In the genomic region with DNA sequence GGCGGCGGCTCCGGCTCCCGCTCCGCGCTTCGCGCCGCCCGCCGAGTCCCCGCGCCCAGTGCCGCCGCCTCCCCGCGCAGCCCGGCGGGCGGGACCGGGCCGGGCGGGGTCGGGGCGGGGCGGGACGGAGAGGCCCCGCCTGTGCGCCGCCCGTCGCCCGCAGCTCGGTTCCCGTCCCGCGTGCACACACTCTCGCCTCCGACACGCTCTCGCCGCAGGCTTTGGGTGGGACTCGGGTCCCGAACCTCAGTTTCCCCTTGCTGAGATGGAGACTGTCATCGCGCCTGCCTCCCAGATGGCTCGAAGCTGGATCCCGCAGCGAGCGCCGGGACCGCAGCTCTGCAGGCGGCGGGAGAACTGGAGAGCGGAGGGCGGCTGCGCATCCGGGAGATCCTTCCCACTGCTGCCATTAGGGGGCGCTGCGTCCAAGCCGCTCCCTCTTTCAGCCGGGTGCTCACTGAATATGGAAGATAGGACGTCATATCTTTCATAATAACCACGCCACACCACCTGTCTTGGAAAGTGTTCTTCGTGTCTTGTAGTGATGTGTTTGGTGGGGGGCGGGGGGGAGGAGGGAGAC, we compare ENCODE assay signal across 8 mouse cellular contexts. TPM values are rescaled to one million over a fixed set of nuclear protein-coding genes. Genes with fewer than 3 reads are reported as not detected.
DNase-seq lines count a peak whose midpoint lies in the region; ATAC-seq and TF ChIP-seq lines count a peak whose summit lies in the region.

A gene (minus strand): TSS at position 359 of the 580 bp plus-strand sequence.

- peaks cover 13% of the 10 kb centered on the region for H3K4me1 ChIP-seq in lung, embryonic 15.5 days
- H3K4me1 ChIP-seq in thymus, adult 2 months (replicated peaks; ENCODE audit: control insufficient read depth, insufficient read depth, low read length), result peaks cover 25% of the 10 kb centered on the region

- H3K36me3 ChIP-seq in lung, embryonic 15.5 days, result no peaks in the 10 kb centered on the region
- no peaks in the 10 kb centered on the region for H3K36me3 ChIP-seq in thymus, adult 2 months (ENCODE audit: control insufficient read depth, insufficient read depth, low read length)

- H3K27ac ChIP-seq in lung, embryonic 15.5 days, result no peak within 1 kb of the TSS
- H3K27ac ChIP-seq in thymus, adult 2 months (ENCODE audit: control insufficient read depth, insufficient read depth, low read length), result no peak within 1 kb of the TSS

- TF ChIP-seq CTCF in thymus, adult 2 months (IDR thresholded peaks at IDR 0.05; ENCODE audit: borderline replicate concordance, control insufficient read depth, extremely low read depth, insufficient read depth, low read length, poor library complexity), result peak; percentile 97

- peak within 1 kb of the TSS; percentile 98 for H3K4me2 ChIP-seq in lung, embryonic 15.5 days

- TF ChIP-seq POLR2A in thymus, adult 2 months (IDR thresholded peaks at IDR 0.05; ENCODE audit: control insufficient read depth, extremely low read depth, insufficient read depth, low read length, poor library complexity), result no peak

- under 1% methylated on average over 52 of the region's 66 CpGs for WGBS in lung, embryonic 15.5 days
- WGBS in thymus, adult 2 months, result 4% methylated on average over 65 of the region's 66 CpGs

- peak; percentile 81 for ATAC-seq in frontal cortex, adult (ENCODE audit: low TSS enrichment)
- peak; percentile 55 to 77; a peak in 3 of 4 replicates for ATAC-seq in hematopoietic stem cell, adult 5-6 weeks (replicated peaks in 1 of 2; ENCODE audit: insufficient read depth in 1 of 2, low FRiP score in 2 of 2, low TSS enrichment in 1 of 2, low read depth in 1 of 2, poor library complexity in 2 of 2, severe bottlenecking in 2 of 2)
- ATAC-seq in lung, embryonic 15.5 days (ENCODE audit: borderline replicate concordance, extremely low read depth, low FRiP score, low TSS enrichment), result peak; percentile 53; the same call in 1 of the 2 replicates

- peak; percentile 58 for DNase-seq in MEL-GATA-1-ER (ENCODE audit: extremely low read depth, low read depth)
- peak; percentile 93 for DNase-seq in cerebellum, adult 9-10 months
- DNase-seq in layer of hippocampus, adult 9-10 months (ENCODE audit: low spot score), result peak; percentile 74
- DNase-seq in ovary, adult 18-20 months (ENCODE audit: low spot score), result peak; percentile 33
- peak; percentile 83 for DNase-seq in thymus, adult 2 months

- peak within 1 kb of the TSS; percentile 59 for H3K9ac ChIP-seq in lung, embryonic 15.5 days

- H3K9me3 ChIP-seq in lung, embryonic 15.5 days, result no peaks in the 10 kb centered on the region

- peaks cover 55% of the 10 kb centered on the region for H3K27me3 ChIP-seq in lung, embryonic 15.5 days
- H3K27me3 ChIP-seq in thymus, adult 2 months (ENCODE audit: control insufficient read depth, insufficient read depth, low read length), result peaks cover 7% of the 10 kb centered on the region

- peak within 1 kb of the TSS; percentile 55 for H3K4me3 ChIP-seq in lung, embryonic 15.5 days
- H3K4me3 ChIP-seq in thymus, adult 2 months (ENCODE audit: control insufficient read depth, insufficient read depth, low read length), result peak within 1 kb of the TSS; percentile 52

RNA-seq across cellular contexts. Expression of the gene that starts here (rescaled TPM):
- total RNA-seq in hematopoietic stem cell, adult 5-6 weeks (2017), result 57.8 and 70.1 TPM in 2 replicates
- 3.4 and 5.3 TPM in 2 replicates for polyA plus RNA-seq in lung, embryonic 15.5 days (2015; fragmentation: Nextera tagmentation; extraction: Ambion mirVana)
- polyA plus RNA-seq in thymus, adult 2 months (2012; rRNA removed), result 13.5 and 15.9 TPM in 2 replicates

Comparison
In these comparisons a context has a peak if more than half of its experiments do, and no peak if none do; other contexts are left out.
1. DNase-seq: peak in every context shown above with its lines; median percentile 93 in cerebellum, adult 9-10 months; 83 in thymus, adult 2 months; 74 in layer of hippocampus, adult 9-10 months; 58 in MEL-GATA-1-ER; 33 in ovary, adult 18-20 months.